Mouse (Mus musculus): ENCODE results near the gene Rasl12. TPM values are rescaled to one million over a fixed set of nuclear protein-coding genes. Genes with fewer than 3 reads are reported as not detected.

The Rasl12 gene
- total and polyA plus RNA-seq, 2 experiments: 0.09 to 0.32 TPM

GRCm38 (mm10) chr9:65374468-65375162 lies 23.7 kb upstream of the Rasl12 start:
- no peak overlapping the region for H3K4me3 ChIP-seq (ENCODE audit: insufficient read depth, low read depth, low read length)
- DNase-seq (ENCODE audit: extremely low read depth, low read depth, low spot score): no peak
- H3K4me1 ChIP-seq (ENCODE audit: control insufficient read depth, insufficient read depth, low read length): no peaks in the 10 kb centered on the region
- H3K79me2 ChIP-seq (ENCODE audit: control insufficient read depth, insufficient read depth, low read length): no peaks in the 10 kb centered on the region
- H3K27me3 ChIP-seq (ENCODE audit: control insufficient read depth, insufficient read depth, low read length): no peaks in the 10 kb centered on the region
- no peaks in the 10 kb centered on the region for H3K36me3 ChIP-seq (ENCODE audit: control insufficient read depth, insufficient read depth, low read length)
- 87% methylated on average over 5 of the region's 5 CpGs for WGBS
- H3K9ac ChIP-seq (ENCODE audit: low read depth, low read length): no peak overlapping the region
- TF ChIP-seq POLR2A (IDR thresholded peaks at IDR 0.05; ENCODE audit: extremely low read depth, insufficient read depth, low read length) (no peak), CTCF (IDR thresholded peaks at IDR 0.05; ENCODE audit: low read depth, low read length) (no peak)
- H3K27ac ChIP-seq (replicated peaks; ENCODE audit: insufficient read depth, low read depth, low read length): no peak overlapping the region

- Histone ChIP-seq H3K79me2 (ENCODE audit: control insufficient read depth, insufficient read depth, low read length) (no peaks in the 10 kb centered on the region), H3K9ac (ENCODE audit: low read depth, low read length) (no peak overlapping the region), H3K27me3 (ENCODE audit: control insufficient read depth, insufficient read depth, low read length) (no peaks in the 10 kb centered on the region), H3K4me3 (ENCODE audit: insufficient read depth, low read depth, low read length) (no peak overlapping the region), H3K36me3 (ENCODE audit: control insufficient read depth, insufficient read depth, low read length) (no peaks in the 10 kb centered on the region), H3K27ac (replicated peaks; ENCODE audit: insufficient read depth, low read depth, low read length) (no peak overlapping the region), H3K4me1 (ENCODE audit: control insufficient read depth, insufficient read depth, low read length) (no peaks in the 10 kb centered on the region)
- no peak for DNase-seq (ENCODE audit: extremely low read depth, low read depth, low spot score)
- TF ChIP-seq CTCF (IDR thresholded peaks at IDR 0.05; ENCODE audit: low read depth, low read length) (no peak), POLR2A (IDR thresholded peaks at IDR 0.05; ENCODE audit: extremely low read depth, insufficient read depth, low read length) (no peak)
- 88% methylated on average over 9 of the region's 9 CpGs for WGBS
Measured at GRCm38 (mm10) chr9:65375163-65375934, 23.0 kb upstream of the Rasl12 start.

DNA sequence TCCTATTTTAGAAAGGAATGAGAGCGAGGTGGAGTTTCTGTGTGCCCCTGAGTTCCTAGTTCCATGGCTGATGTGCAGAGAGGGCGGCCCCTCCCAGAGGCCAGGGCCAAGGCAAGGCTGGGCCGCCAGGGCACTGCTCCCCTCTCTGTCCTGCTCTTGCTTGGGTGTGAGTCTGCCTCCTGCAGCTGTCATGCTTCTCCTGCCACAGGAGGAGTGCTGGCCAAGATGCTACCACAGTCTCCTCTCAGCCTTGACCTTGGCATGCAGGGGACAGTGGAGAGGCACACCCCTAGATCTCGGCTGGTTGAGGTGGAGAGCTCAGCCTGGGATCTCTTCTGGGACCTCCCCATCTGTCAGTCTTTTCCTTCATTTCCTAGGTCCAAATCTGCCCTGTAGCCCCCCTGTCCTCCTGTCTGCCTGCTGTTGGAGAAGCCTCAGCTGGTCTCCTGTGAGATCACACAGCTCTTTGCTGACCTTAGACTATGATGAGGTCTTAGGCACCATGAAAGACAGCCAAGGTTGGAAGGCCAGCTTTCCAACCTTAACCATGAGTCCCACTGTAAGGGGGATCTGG lies 17.2 kb upstream of the Rasl12 start:
- Histone ChIP-seq H3K4me3 (ENCODE audit: insufficient read depth, low read depth, low read length) (no peak overlapping the region), H3K27ac (replicated peaks; ENCODE audit: insufficient read depth, low read depth, low read length) (no peak overlapping the region), H3K36me3 (ENCODE audit: control insufficient read depth, insufficient read depth, low read length) (no peaks in the 10 kb centered on the region), H3K79me2 (ENCODE audit: control insufficient read depth, insufficient read depth, low read length) (no peaks in the 10 kb centered on the region), H3K9ac (ENCODE audit: low read depth, low read length) (no peak overlapping the region), H3K4me1 (ENCODE audit: control insufficient read depth, insufficient read depth, low read length) (no peaks in the 10 kb centered on the region), H3K27me3 (ENCODE audit: control insufficient read depth, insufficient read depth, low read length) (no peaks in the 10 kb centered on the region)
- TF ChIP-seq POLR2A (IDR thresholded peaks at IDR 0.05; ENCODE audit: extremely low read depth, insufficient read depth, low read length) (no peak), CTCF (IDR thresholded peaks at IDR 0.05; ENCODE audit: low read depth, low read length) (no peak)
- DNase-seq (ENCODE audit: extremely low read depth, low read depth, low spot score): no peak
- WGBS: 90% methylated on average over 4 of the region's 4 CpGs

GRCm38 (mm10) chr9:65382031-65382750 lies 16.1 kb upstream of the Rasl12 start:
- DNase-seq (ENCODE audit: extremely low read depth, low read depth, low spot score): no peak
- Histone ChIP-seq H3K27me3 (ENCODE audit: control insufficient read depth, insufficient read depth, low read length) (no peaks in the 10 kb centered on the region), H3K27ac (replicated peaks; ENCODE audit: insufficient read depth, low read depth, low read length) (no peak overlapping the region), H3K4me3 (ENCODE audit: insufficient read depth, low read depth, low read length) (no peak overlapping the region), H3K79me2 (ENCODE audit: control insufficient read depth, insufficient read depth, low read length) (no peaks in the 10 kb centered on the region), H3K4me1 (ENCODE audit: control insufficient read depth, insufficient read depth, low read length) (no peaks in the 10 kb centered on the region), H3K9ac (ENCODE audit: low read depth, low read length) (no peak overlapping the region), H3K36me3 (ENCODE audit: control insufficient read depth, insufficient read depth, low read length) (no peaks in the 10 kb centered on the region)
- 77% methylated on average over 6 of the region's 6 CpGs for WGBS
- TF ChIP-seq CTCF (IDR thresholded peaks at IDR 0.05; ENCODE audit: low read depth, low read length) (no peak), POLR2A (IDR thresholded peaks at IDR 0.05; ENCODE audit: extremely low read depth, insufficient read depth, low read length) (no peak)

- 85% methylated on average over 3 of the region's 3 CpGs for WGBS
- H3K27me3 ChIP-seq (ENCODE audit: control insufficient read depth, insufficient read depth, low read length): no peaks in the 10 kb centered on the region
- no peak for DNase-seq (ENCODE audit: extremely low read depth, low read depth, low spot score)
- H3K27ac ChIP-seq (replicated peaks; ENCODE audit: insufficient read depth, low read depth, low read length): no peak overlapping the region
- H3K4me1 ChIP-seq (ENCODE audit: control insufficient read depth, insufficient read depth, low read length): no peaks in the 10 kb centered on the region
- H3K4me3 ChIP-seq (ENCODE audit: insufficient read depth, low read depth, low read length): no peak overlapping the region
- no peaks in the 10 kb centered on the region for H3K36me3 ChIP-seq (ENCODE audit: control insufficient read depth, insufficient read depth, low read length)
- TF ChIP-seq CTCF (IDR thresholded peaks at IDR 0.05; ENCODE audit: low read depth, low read length) (no peak), POLR2A (IDR thresholded peaks at IDR 0.05; ENCODE audit: extremely low read depth, insufficient read depth, low read length) (no peak)
- H3K9ac ChIP-seq (ENCODE audit: low read depth, low read length): no peak overlapping the region
- no peaks in the 10 kb centered on the region for H3K79me2 ChIP-seq (ENCODE audit: control insufficient read depth, insufficient read depth, low read length)
Measured at GRCm38 (mm10) chr9:65382751-65383097, 15.6 kb upstream of the Rasl12 start.
